Mouse (Mus musculus) bone marrow macrophage, adult 2 months (primary cell): ENCODE data around the gene Cmya5. TPM values are rescaled to one million over a fixed set of nuclear protein-coding genes. Genes with fewer than 3 reads are reported as not detected.

ENCODE experiments used
- H3K27ac ChIP-seq: 2 replicates; pipeline ENCODE4 v1.5.1; 2012; ENCODE audit warnings: low read depth, low read length; ENCODE audit not compliant: insufficient read depth
- H3K4me1 ChIP-seq: 2 replicates; pipeline ENCODE4 v1.6.1; 2012; ENCODE audit warnings: low read length; ENCODE audit not compliant: control insufficient read depth, insufficient read depth
- H3K4me3 ChIP-seq: 2 replicates; pipeline ENCODE4 v1.5.1; 2012; ENCODE audit warnings: mild to moderate bottlenecking, low read length, moderate library complexity; ENCODE audit not compliant: insufficient read depth
- CTCF ChIP-seq: IDR thresholded peaks from 2 replicates; pipeline ENCODE4 v1.5.1; 2012; ENCODE audit warnings: low read depth, mild to moderate bottlenecking, low read length, moderate library complexity
- POLR2A ChIP-seq: IDR thresholded peaks from 2 replicates; pipeline ENCODE4 v1.6.1; 2012; ENCODE audit warnings: mild to moderate bottlenecking, low read depth, low read length, borderline replicate concordance
- polyA plus RNA-seq: library from polyadenylated mRNA; stranded (reverse); fragments of >200 nt; gene quantifications from 2 replicates; pipeline ENCODE4 v1.2.4, GENCODE M21; 2012; ENCODE audit not compliant: missing spikeins, insufficient read depth, insufficient read length

Cmya5 gene
- polyA plus RNA-seq, 1 experiment: 0.04 TPM

DNA sequence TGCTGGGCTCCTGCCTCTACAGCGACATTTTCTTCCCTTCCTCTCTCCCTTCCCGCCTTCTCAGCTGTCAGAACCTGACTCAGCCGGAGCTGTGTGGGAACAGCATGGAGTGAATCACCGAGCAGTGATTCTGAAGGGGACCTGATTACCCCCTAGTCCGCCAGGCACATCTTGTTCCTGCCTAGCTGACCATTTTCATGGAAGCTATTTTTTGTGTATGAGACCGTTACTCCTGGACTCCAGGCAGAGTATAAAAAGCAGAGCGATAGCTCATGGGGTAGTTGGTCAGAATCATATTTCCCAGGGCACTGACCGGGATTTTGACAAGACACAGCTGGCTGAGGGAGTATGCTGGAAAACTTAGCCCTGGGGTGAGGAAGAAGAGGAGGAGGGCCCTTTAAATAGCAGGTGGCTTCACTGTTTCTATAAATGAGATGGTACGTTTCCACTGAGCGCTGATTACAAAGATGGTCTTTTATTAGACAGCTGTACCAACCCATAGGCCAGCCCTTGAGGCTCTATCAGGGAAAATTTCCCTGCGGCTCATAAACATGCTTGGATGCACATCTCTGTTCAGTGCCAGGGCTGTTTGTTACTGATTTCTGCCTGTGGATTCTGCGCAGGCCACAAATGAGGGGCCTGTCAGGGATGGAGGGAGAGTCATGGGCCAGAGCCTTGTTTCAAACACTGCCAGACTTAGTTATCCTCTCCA, 143.7 kb downstream of the Cmya5 start:
- TF ChIP-seq CTCF (no peak), POLR2A (no peak)
- Histone ChIP-seq H3K4me1 (no peaks in the 10 kb centered on the region), H3K4me3 (no peak overlapping the region), H3K27ac (no peak overlapping the region)

DNA sequence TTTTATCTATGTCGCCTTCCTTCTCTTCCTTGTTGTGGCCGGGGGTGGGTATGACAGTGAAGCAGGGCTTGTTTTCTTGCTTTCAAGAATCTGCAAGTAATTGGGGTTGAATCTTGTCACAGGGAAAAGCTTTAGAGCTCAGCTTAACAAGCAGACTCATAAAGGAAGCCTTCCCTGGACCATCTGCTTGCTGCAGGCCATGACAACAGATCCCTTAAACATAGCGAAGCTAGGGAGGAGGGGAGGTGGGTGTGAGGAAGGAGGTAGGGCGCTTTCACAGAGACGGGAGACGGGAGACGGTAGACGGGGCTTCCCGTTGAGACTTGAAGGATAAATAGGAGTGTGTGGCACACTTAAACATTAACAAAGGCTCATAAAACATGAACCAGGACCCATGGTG, 144.7 kb downstream of the Cmya5 start:
- H3K4me1 ChIP-seq: no peaks in the 10 kb centered on the region
- TF ChIP-seq CTCF (no peak), POLR2A (no peak)
- H3K27ac ChIP-seq: no peak overlapping the region
- no peak overlapping the region for H3K4me3 ChIP-seq

DNA sequence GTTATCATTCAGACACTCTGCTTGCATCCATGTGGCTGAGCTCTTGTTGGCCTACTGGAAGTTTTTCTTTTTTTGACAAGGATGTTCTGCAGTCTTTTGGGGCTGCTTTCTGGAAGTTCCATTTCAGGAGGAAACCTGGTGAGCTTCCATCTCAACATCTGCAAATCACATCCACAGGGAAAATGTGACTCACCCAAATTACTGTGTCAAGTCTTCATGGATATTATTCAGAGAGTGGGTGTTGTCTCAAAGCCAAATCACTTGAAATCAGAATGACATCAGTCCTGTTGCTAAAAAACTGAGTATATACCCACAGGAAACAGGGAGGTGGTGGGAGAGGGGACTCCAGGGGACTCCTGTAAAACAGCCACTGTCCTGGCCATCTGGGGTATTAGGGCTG, 149.8 kb downstream of the Cmya5 start:
- Histone ChIP-seq H3K4me3 (no peak overlapping the region), H3K27ac (no peak overlapping the region), H3K4me1 (no peaks in the 10 kb centered on the region)
- TF ChIP-seq CTCF (no peak), POLR2A (no peak)

DNA sequence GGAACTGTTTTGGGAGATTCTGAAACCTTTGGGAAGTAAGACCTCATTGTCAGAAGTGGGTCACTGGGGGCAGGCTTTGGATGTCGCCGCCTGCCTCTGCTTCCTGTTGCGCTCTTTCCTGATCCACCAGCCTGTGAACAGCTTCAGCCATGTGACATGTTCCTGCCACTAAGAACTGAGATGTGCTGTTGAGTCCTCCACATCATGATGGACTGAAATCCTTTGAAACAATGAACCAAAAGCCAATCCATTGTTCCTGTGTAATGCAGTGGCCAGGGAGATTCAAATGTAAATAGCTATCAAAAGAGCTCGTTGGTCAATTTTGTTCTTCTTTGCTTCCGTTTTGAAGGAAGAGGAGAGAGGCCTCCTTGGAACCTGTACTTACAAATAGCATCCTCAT, 151.7 kb downstream of the Cmya5 start:
- TF ChIP-seq CTCF: no peak
- TF ChIP-seq POLR2A: no peak
- Histone ChIP-seq H3K4me3 (no peak overlapping the region), H3K4me1 (no peaks in the 10 kb centered on the region), H3K27ac (no peak overlapping the region)

Other genes starting within 250 kb of the Cmya5 start
- gene Tent2, start 47.7 kb upstream of the Cmya5 start, polyA plus RNA-seq: 117 and 162 TPM in 2 replicates
- gene Homer1, start 154.9 kb upstream of the Cmya5 start, polyA plus RNA-seq: 7.4 TPM in 2 replicates